Mouse (Mus musculus) left cerebral cortex, adult 11 months (tissue): ENCODE results near the gene Ccdc177.

Experiments used
- DNase-seq: peaks from one replicate; pipeline ENCODE4 v3.0.0; 2022; ENCODE audit warnings: low spot score

Ccdc177 gene

DNA sequence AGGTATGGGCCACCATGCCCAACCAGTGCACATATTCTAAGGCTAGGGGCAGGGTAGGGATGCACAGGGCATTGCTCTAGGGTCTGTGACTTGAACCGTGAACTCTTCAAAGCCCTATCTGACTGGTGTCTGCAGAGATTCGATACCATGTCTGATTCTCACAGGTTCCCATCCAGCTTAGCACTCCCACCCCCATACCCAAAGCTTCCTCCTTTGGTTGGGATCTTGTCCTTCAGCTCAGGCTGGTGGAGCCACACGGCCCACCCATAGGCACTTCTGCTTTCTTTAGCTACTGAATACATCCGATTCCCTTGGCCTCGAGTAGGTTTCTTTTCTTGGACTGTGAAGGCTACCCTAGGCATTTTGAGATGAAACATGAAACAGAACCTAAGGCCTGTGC, 24.5 kb upstream of the Ccdc177 start:
- DNase-seq, result no peak

DNA sequence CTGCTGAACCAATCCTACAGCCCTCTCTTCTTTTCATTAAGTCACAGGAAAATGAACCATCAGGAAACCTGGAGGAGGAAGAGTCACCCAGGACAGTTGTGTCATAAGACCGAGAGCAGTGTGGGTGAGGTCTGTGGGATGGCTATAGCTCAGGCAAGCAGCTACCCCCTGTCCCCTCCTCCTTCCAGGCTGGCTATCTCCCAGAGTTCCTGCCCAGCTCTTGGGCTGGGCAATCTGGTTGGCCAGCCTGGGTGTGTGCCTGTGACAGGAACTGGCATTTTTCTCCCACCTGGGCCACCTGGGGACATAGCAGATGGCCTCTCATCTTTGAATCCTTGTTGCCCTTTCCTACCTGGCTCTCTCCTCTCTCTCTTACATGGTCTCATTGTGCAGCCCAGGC, 23.4 kb upstream of the Ccdc177 start:
- no peak for DNase-seq

DNA sequence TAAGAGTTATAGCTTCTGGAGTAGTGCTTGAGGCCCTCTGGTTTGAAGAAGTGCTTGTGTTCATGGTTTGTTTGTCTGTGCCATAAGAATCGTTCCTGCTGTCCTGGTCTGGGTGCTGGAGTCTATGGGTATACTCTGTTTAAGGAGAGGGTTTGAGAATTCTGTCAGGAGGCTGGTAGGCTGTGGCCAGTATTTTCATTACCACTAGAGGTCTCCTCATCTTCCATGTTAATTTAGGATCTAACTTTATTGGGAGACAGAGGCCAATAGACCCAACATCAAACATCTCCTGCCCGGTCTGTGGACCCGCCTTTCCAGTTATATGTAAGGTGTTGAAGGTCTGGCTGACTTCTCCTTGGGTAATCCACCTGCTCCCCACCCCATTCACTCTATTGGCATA, 22.4 kb upstream of the Ccdc177 start:
- no peak for DNase-seq

DNA sequence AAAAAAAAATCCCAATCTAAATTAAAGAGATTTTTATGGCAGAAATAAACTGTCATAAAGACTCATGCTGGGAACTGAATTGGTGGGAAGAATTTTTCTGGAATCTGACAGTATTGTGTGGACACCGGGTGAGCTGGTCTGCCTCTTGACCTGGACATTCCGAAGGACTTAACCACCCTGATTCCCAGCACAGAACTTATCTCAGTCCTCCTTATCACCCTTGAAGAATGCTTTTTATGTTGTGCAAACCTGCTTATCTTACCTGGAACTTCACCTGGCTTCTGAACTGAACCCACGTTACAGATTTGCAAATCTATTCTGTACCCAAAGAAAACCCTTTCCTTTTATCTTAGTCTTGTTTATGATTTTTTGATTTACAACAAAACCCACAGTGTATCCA, 21.7 kb upstream of the Ccdc177 start:
- DNase-seq, result no peak

DNA sequence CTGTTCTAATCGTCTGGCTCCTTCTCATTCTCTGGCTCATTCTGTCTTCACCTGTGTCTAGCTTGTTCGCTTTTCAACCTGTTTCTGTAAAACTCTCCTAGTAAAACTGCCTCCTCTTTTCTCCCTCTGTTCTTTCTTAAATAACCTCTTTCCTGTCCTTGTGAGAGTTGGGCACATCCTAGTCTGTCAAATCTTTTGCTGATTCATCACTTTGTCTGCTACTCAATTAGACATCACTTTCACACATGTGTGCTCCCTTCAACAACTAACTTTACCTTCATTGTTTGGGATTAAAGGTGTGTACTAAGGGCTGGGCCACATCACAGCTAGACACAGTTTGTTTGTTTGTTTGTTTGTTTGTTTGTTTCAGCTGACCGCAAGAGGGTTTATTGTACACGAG, 19.3 kb upstream of the Ccdc177 start:
- DNase-seq, result no peak

DNA sequence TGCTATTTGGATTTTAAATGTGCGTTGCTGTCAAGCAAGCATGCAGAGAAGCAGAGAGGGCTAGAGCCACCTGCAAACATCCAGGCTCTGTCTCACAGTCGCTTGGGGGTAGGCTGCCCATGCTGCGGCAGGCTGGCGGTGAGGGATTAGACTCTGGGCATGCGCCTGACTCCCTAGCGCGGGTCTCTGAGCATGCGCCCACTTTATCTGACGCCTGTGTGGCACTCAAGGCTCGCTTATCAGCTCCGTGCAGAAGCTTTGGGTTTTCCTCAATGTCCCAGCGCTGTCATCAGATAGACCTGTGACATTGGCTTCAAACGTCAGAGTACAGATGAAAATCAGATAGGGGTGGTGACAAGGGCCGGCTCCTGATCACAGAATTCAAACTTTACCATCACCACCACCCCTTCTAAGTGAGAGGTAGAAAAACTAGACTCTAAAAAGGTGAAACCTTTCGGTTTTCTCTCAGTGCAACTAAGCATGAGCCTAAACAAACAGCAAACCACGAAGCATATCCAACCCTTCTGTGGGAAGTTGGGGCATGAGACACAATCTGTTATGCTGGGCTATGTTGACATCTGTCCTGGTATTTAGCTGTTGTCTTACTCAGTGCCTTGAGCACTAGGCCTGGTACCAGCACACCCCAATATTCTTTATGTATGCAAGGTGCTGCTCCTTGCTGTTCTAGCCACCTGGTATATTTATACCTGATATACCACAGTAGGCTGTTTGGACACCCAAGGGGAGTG, 17.9 kb upstream of the Ccdc177 start:
- no peak for DNase-seq

DNA sequence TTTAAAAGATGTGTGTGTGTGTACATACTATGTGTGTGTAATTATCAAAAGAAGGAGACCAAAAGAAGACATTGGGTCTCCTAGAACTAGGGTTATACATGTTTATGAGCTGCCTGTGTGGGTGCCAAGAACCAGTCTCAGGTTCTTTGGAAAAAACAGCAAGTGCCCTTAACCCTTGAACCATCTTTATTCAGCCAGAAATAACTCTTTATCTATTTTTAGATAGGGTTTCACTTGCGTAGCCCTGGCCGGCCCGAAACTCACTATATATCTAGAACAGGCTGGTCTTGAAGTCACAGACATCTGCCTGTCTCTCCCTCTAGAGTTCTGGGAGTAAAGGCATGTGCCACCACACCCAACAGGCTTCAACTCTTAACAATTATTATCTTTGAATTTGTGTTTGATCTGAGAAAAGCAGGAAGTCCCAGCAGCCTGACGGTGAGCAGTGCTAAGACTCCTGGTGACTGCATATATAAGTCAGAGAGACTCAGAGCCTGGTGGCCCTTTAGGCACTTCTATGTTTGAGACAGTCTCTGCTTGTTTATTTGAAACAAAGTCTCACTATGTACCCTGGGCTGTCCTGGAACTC, 15.7 kb upstream of the Ccdc177 start:
- DNase-seq, result no peak

DNA sequence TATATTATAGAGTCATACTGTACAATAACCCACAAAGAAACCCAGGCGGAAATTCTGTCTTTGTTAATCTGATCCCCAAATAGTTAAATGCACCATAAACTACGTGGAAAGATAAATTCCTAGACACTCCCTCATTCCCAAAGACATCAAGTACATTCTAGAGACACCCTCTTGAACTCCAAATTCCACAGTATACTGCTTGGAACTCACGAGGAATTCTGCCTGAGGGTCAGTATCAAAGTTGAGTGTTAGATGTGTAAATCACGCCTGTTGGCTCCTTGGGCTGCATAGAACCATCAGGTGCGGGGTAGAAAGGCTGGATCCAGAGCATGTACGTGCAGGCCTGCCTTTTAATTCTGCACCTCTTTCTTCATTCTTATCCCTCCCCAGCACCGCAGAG, 14.3 kb upstream of the Ccdc177 start:
- no peak for DNase-seq

DNA sequence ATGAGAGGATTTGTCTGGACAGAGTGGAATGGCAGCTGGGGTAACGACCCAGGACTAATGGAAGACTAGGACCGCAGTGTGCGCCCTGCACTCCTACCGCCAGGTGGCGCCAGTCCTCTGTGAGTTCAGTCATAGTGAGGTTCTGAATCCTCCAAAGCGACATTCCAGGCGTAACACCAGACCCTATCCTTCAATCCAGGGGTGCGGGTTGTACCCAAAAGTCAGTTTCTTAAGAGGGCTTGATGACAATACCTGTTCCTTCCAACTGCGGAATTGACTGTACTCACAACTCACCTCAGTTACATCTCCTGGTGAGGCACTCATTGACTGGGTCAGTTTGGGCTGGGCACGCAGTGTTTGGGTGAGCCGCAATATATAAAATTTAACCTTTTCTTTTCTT, 9.2 kb upstream of the Ccdc177 start:
- no peak for DNase-seq

DNA sequence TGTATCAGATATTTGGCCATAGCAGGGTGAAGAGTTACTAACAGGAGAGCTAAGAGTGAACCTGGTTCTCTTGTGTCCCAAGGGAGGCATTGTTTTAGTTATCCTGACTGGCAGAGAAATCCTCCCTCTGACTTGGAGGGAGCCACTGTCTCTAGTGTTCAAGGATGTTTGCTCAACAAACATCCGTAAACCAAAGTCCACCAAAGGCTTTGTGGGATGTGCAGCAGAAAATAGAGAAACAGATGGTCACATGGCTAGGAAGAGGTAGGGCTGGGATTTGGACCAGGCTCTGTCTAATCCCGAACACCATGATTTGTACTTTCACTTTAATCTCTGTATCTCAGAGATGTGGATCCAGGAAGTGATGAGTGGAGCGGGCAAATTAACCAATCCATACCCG, 3.6 kb upstream of the Ccdc177 start:
- no peak for DNase-seq

DNA sequence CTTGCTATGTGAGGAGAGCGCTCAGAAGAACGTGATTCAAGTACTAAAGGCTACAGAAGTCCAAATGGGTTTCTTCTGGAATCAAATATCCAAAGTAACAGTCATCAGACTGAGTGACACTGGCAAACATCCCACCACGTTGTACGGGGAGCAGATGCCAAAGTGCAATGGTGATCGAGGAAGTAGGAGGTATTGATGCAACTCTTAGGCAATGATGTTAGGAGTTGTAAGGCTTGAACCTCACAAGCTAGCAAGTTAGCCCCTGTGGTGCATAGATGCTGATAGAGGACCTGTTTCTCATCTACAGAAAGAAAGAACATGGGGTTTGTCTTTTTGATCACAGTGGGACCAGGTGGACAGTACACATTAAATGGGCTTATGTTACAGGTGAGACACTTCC, 2.5 kb upstream of the Ccdc177 start:
- DNase-seq, result no peak

DNA sequence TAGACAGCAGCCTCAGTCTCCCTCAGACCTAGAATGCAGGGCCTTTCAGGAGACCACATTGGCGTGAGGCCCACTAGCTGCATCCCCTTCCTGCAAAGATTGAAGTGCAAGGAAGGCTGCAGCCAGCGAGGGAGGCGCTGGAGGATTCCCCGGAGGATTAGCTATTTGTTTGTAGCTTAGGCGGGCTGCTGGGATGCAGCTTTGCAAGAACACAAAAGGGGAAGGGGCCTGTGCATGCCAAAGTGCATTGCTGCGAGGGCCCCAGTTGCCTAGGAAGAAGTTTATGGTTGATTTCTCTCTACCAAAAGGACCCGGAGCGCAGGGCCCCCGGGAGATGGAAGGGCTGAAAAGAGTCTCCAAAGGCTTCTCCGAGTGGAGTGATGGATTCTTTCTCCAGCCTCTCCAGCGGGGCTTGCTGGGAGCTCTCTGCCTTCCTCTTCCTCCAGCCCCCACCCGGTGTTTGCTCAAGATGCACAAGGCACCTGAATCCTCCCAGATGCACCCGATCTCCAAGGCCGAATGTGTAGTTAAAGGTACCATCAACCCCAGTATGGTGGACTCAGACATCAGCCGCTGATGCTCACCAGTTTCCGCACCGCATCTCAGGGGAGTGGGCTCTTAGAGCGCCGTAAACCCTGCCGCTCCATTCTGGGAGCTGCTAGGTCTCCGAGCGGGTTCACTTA, 633 bp downstream of the Ccdc177 start:
- no peak for DNase-seq

DNA sequence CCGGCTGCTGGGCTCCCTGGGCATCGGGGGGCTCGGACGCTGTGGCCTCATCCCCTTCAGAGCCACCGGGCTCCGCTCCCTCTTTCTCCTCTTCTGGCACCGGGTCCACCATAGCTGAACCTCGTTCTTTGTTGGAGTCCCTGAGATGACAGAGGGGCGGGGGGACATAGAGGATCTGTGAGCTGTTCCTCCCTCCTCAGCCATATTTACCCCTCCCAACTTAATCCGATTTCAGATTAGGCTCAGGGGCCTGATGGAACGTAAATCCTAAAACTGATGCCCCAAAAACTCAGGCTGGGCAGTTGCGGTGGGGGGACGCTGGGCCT, 1.1 kb downstream of the Ccdc177 start:
- DNase-seq, result no peak

DNA sequence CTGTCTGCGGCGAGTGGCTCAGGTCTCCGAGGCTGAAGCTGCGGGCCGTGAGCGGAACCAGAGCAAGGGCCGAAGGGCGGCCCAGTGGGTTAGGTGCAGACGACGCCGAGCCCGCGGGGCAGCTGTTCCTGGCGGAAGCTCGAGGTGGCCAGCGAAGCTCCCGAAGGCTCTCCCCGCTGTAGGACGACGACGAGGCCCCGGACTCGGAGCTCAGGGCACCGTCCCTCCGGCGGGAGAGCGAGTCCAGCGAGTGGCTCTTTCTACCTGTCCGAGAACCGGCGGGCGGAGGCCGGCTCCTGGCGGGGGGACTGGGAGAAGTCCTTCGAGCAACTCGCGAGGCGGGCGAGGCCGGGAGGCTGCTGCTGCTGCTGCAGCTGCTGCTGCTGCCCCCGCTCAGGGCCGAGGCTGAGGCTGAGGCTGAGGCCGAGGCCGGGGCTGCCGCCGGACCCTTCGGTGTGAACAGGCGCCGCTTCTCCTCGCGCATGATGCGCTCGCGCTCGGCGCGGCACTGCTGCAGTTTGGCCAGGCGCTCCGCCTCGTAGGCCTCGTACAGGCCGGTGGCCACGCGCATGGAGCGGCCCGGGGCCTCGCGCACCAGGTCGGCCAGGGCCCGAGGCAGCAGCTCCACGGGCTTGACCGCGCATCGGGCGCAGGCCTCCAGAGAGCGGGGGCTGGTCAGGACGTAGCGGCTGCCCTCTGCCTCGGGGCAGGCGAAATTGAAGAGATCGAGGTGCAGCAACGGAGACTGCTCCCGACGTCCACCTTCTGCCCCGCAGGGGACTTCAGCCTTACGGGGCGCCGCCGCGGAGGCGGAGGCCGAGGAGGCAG, 1.7 kb downstream of the Ccdc177 start:
- no peak for DNase-seq

DNA sequence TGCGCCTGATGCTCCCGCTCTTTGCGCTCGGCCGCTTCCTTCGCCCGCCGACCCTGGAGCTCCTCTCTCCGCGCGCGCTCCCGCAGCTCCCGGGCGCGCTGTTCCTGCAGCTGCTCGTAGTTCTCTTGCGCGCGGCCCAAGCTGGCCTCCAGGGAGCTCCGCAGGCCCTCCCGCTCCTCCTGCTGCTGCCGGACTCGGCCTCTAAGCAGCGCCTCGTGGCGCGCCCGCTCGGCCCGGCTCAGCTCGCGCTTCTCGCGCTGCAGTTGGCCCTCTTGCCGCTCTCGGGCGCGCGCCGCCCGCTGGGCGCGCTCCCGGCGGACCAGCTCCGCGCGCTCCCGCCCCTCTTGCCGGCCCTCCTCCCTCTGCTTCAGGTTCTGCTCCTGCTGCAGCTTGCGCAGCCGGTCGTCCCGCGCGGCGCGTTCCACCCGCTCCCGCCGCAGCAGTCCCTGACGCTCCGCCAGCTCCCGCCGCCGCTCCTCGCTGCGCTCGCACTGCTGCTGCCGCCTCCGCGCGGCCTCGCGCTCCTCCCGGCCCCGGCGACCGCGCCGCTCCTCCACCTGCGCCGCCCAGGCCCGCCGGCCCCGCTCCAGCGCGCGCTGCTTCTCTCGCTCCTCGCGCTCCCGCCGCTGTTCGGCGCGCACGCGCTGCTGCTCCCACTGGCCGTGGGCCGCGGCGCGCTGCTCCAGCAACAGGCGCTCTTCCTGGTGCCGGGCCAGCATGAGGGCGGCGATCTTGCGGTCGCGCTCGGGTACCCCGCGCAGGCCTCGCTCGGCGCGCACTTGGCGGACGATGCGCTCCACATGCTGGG, 2.5 kb downstream of the Ccdc177 start:
- DNase-seq, result no peak

DNA sequence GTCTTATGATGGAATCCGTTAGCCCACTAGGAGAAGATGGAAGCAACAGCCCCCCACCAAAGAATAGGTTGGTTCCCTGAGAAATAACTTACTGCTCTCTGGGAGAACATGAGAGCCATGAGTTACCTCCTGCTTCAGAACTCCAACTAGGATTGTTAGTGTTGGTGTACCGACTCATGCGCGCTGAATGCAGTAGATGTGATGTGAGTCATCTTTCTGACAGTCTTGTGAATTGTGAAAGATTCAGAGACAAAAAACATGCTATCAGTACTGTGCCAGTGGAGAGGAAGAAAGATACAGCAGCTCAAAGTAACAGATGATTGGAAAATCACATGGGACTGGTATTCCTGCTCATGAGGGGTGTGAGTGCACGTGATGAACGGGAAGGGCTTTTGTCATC, 8.9 kb downstream of the Ccdc177 start:
- no peak for DNase-seq

DNA sequence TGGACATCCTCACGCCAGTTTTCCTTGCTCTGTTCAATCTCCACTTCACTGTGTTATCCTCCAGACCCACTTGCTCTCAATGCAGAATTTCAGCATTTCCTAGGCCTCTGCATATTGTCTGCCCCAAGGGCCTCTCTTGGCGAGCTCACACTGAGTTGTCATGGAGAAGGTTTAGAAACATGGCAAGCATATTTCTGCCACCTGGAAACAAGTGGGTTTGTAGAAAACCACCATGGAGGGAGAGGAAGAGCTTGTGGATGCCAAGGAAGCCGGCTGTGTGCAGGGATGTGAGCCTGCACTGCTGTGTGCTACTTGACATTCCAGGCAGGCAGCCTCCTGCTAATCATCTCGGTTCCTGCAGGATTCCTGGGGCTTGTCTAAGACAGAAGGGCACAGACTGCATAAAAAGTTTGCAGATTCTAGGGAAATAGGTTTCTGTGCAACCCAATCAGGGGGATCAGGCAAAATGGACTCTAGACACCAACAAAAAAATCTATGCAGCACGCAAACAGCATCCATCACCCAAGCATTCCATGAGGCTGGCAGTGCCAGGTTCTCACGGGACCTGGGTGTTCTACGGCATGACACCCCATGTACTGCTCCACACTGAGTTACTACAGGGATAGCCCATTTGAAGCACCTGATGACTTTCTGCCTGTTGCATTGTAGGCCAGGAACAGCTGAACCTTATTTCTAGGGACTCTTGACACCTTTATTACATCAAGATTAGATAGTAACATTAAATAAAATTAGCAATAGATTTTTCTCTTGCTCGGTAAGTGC, 14.3 kb downstream of the Ccdc177 start:
- DNase-seq, result no peak

DNA sequence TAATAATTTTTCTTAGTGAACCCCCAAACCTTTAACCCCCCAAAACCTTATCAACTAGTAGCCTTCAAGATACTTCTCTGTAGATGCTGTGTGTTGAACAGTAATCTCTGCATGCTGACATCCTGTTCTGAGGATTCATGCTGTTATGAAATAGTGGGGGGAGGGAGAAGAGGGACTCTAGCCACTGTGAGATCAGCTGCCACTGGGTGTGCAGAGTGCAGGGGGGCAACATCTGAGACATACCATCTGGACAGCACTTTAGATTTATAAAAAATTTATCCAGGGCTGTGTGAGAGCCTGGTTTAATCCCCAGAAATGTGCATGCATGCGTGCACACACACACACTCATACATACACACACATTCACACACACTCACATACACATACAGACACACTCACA, 15.9 kb downstream of the Ccdc177 start:
- DNase-seq, result no peak

DNA sequence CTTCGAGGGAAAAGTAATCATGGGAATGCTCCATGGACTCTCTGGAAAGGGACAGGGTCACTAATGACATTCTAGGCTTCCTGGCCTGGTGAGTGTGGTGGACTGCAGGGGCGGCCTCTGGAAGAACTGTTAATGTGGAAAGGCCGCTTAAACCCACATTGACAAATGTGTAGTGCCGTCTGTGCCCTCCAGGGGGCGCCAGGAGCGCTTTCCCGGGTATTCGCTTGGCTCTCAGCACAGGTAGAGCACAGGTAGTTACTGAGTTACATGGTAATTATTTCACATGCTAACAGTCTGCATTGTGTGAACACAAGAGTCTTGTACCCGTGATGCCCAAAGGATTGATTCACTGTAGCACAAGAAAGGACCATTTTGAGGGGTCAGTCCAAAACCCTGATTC, 21.0 kb downstream of the Ccdc177 start:
- DNase-seq, result no peak

DNA sequence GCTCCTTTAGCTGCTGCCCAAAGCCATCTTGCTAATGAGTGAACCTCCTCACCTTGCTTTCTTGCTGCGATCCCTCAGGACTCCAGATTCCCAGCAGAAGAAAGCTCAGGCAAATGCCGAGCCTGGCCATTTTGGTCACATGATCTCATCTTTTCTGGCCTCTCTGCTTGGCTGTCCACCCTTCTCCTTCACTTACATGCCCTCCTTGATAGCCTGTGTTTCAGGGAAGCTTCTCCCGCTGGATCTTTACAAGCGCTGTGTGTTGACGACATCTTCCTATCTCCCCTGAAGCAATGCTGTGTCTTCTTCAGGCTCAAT, 23.2 kb downstream of the Ccdc177 start:
- DNase-seq, result no peak
